Comparison of ENCODE assay signal across 9 mouse cellular contexts in the genomic region with DNA sequence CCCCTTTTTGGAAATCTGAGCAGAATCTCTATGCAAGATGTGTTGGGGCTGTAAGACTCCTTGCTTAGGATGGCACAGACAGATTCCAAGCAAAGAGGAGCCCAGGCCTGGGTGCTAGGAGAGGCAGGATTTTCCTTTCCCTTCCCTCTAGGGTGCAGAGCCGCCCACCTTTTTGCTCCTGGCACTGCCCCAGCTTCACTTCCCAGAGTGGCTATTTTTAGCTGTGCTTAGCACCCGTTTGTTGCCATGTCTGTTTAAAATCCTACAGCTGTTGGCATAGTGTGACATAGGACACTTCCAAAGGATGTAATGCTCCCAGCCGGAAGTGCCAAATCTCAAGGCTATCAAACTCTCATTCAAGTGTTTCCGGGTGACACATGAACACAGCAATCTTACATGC.
DNase-seq lines count a peak whose midpoint lies in the region; ATAC-seq and TF ChIP-seq lines count a peak whose summit lies in the region.
"Had no signal": no experiment of that assay in that cellular context is flagged by ENCODE, and none has a peak within 500 bp of the region (broad histone marks: within the 10 kb centered on the region; RNA-seq: fewer than 3 reads in every experiment).

No protein-coding gene starts in this region.

- H3K4me2 ChIP-seq in heart, embryonic 13.5 days, result peak overlapping the region; percentile 42
- H3K4me2 ChIP-seq in liver, postnatal 0 days (ENCODE audit: low read depth, low read length), result no peak overlapping the region
- H3K4me2 ChIP-seq: neural tube, embryonic 12.5 days had no signal

- TF ChIP-seq EP300 in liver, postnatal 0 days (IDR thresholded peaks at IDR 0.05; ENCODE audit: low read depth), result no peak

- H3K27ac ChIP-seq in heart, embryonic 13.5 days (replicated peaks), result peak overlapping the region; percentile 48
- H3K27ac ChIP-seq in liver, postnatal 0 days (ENCODE audit: low read depth), result no peak overlapping the region
- H3K27ac ChIP-seq: neural tube, embryonic 12.5 days had no signal

- peaks cover 10% of the 10 kb centered on the region for H3K36me3 ChIP-seq in heart, embryonic 13.5 days
- H3K36me3 ChIP-seq in liver, postnatal 0 days (replicated peaks; ENCODE audit: insufficient read depth, low read length), result no peaks in the 10 kb centered on the region
- H3K36me3 ChIP-seq: neural tube, embryonic 12.5 days had no signal

- H3K9me3 ChIP-seq in heart, embryonic 13.5 days, result 0 out of 2 replicates have a peak, but pooled peaks cover 3% of the 10 kb centered on the region
- H3K9me3 ChIP-seq in liver, postnatal 0 days (ENCODE audit: low read length), result no peaks in the 10 kb centered on the region
- H3K9me3 ChIP-seq: neural tube, embryonic 12.5 days had no signal

- no peak for TF ChIP-seq CTCF in liver, postnatal 0 days (IDR thresholded peaks at IDR 0.05; ENCODE audit: low read depth)

- H3K4me1 ChIP-seq in heart, embryonic 13.5 days, result peaks cover 44% of the 10 kb centered on the region
- H3K4me1 ChIP-seq in liver, postnatal 0 days (ENCODE audit: insufficient read depth), result peaks cover 7% of the 10 kb centered on the region; the same call in 1 of the 2 replicates

- no peaks in the 10 kb centered on the region for H3K27me3 ChIP-seq in heart, embryonic 13.5 days (replicated peaks)
- H3K27me3 ChIP-seq in liver, postnatal 0 days (ENCODE audit: insufficient read depth, low read length), result no peaks in the 10 kb centered on the region

- peak; percentile 17 for DNase-seq in layer of hippocampus, adult 9-11 months
- DNase-seq in layer of hippocampus, adult 9-10 months (ENCODE audit: low spot score), result no peak
- peak; percentile 53 for DNase-seq in kidney, postnatal 14 days
- peak; percentile 36 to 43 for DNase-seq in right cerebral cortex, adult 2 months (ENCODE audit: low spot score in 2 of 2)
- no peak for DNase-seq in embryo, embryonic 9.5 days (ENCODE audit: extremely low spot score)
- DNase-seq in liver, postnatal 0 days, result no peak
- no peak for DNase-seq in neural tube, embryonic 10.5 days (ENCODE audit: extremely low spot score, low spot score)

- 10% methylated on average over 4 of the region's 4 CpGs for WGBS in heart, embryonic 13.5 days
- whole genome bisulfite sequencing in liver, postnatal 0 days (ENCODE audit: insufficient replicate concordance), result 55% methylated on average over 4 of the region's 4 CpGs

- 0 out of 2 replicates have a peak overlapping the region, but pooled peaks have one; percentile 44 for H3K9ac ChIP-seq in heart, embryonic 13.5 days
- no peak overlapping the region for H3K9ac ChIP-seq in liver, postnatal 0 days (replicated peaks)
- H3K9ac ChIP-seq: neural tube, embryonic 12.5 days had no signal

- H3K4me3 ChIP-seq in heart, embryonic 13.5 days, result no peak overlapping the region
- H3K4me3 ChIP-seq in liver, postnatal 0 days (ENCODE audit: low read depth, low read length), result no peak overlapping the region
- H3K4me3 ChIP-seq: neural tube, embryonic 12.5 days had no signal

- ATAC-seq in heart, embryonic 13.5 days (ENCODE audit: extremely low read depth, insufficient number of reproducible peaks, low FRiP score, low TSS enrichment), result peak; percentile 71; the same call in 1 of the 2 replicates
- no peak for ATAC-seq in liver, postnatal 0 days

Comparison
In these comparisons a context has a peak if more than half of its experiments do, and no peak if none do; other contexts are left out.
1. DNase-seq: peak in layer of hippocampus, adult 9-11 months (single experiment), kidney, postnatal 14 days (single experiment) and right cerebral cortex, adult 2 months (2 of 2); none in layer of hippocampus, adult 9-10 months (single experiment), embryo, embryonic 9.5 days (single experiment), liver, postnatal 0 days (single experiment) and neural tube, embryonic 10.5 days (single experiment).